ENCODE assay signal across 8 mouse cellular contexts in the genomic region with DNA sequence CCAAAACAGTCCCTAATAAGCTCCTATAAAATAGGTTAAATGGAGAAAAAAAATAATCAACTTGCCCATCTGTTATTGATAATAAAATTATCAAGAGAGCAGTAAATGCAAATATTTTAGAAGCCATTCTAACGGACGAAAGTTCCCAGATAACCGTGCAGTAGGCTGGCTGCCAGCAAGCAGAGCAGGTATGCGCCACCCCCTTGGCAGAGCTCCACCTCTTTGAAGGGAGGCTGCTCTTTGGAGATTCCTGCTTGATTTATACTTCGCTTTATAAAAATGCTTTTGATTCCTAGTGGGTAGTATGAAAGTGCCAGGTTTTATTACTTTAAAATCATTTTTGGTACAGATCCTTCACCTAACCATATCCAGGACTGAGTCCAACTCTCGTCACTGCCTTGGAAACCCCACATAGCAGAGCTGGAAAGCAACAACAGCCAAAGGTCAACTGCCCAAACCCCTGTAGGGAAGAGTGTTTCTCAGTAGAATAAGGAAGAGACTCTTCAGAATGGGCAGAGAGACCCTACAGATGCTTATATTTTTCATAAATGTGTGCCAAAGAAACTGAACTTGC.
DNase-seq lines count a peak whose midpoint lies in the region; ATAC-seq and TF ChIP-seq lines count a peak whose summit lies in the region.

No protein-coding gene starts in this region.

- WGBS in heart, embryonic 11.5 days (ENCODE audit: insufficient replicate concordance) = 40% methylated on average over 6 of the region's 6 CpGs
- WGBS in kidney, adult 2 months = 15% methylated on average over 6 of the region's 6 CpGs

- H3K4me1 ChIP-seq in heart, embryonic 11.5 days (ENCODE audit: control insufficient read depth, insufficient read depth, low read length) = 0 out of 2 replicates have a peak, but pooled peaks cover 5% of the 10 kb centered on the region
- peaks cover 16% of the 10 kb centered on the region; the same call in 1 of the 2 replicates for H3K4me1 ChIP-seq in kidney, adult 2 months (ENCODE audit: control insufficient read depth, insufficient read depth, low read length)

- no peak overlapping the region for H3K27ac ChIP-seq in heart, embryonic 11.5 days (ENCODE audit: low read depth, low read length)
- peak overlapping the region; percentile 35; the same call in 1 of the 2 replicates for H3K27ac ChIP-seq in kidney, adult 2 months (ENCODE audit: insufficient read depth, low read depth, low read length)

- H3K4me3 ChIP-seq in heart, embryonic 11.5 days (ENCODE audit: low read depth, low read length) = no peak overlapping the region
- no peak overlapping the region for H3K4me3 ChIP-seq in kidney, adult 2 months (ENCODE audit: insufficient read depth, low read depth, low read length)

- no peak for TF ChIP-seq CTCF in kidney, adult 2 months (conservative IDR thresholded peaks at IDR 0.05; ENCODE audit: insufficient read depth, insufficient read length, low read depth, low read length)

- H3K27me3 ChIP-seq in heart, embryonic 11.5 days (ENCODE audit: control insufficient read depth, insufficient read depth, low read length) = no peaks in the 10 kb centered on the region
- H3K27me3 ChIP-seq in kidney, adult 2 months (replicated peaks; ENCODE audit: control insufficient read depth, insufficient read depth, low read length) = no peaks in the 10 kb centered on the region

- H3K9ac ChIP-seq in heart, embryonic 11.5 days (ENCODE audit: low read depth, low read length) = no peak overlapping the region

- no peaks in the 10 kb centered on the region for H3K36me3 ChIP-seq in heart, embryonic 11.5 days (ENCODE audit: control insufficient read depth, insufficient read depth, low read length)
- H3K36me3 ChIP-seq in kidney, adult 2 months (ENCODE audit: control insufficient read depth, insufficient read depth, low read length) = no peaks in the 10 kb centered on the region

- H3K4me2 ChIP-seq in heart, embryonic 11.5 days = no peak overlapping the region

- TF ChIP-seq POLR2A in kidney, adult 2 months (IDR thresholded peaks at IDR 0.05; ENCODE audit: low read depth, low read length) = no peak

- peak; percentile 49; the same call in 1 of the 2 replicates for ATAC-seq in heart, embryonic 11.5 days (replicated peaks; ENCODE audit: insufficient number of reproducible peaks, low FRiP score, low TSS enrichment)
- ATAC-seq in megakaryocyte, adult 5-6 weeks (ENCODE audit: poor library complexity, severe bottlenecking) = no peak
- ATAC-seq in inflammation-experienced regulatory T-cells, adult 6 months = no peak

- DNase-seq in heart, adult 9 months (ENCODE audit: low spot score in 2 of 2) = no peak
- peak; percentile 78 for DNase-seq in urinary bladder, postnatal 14 days (ENCODE audit: low spot score)
- no peak for DNase-seq in urinary bladder, postnatal 10 days (ENCODE audit: low spot score)
- DNase-seq in kidney, adult 2 months = peak; percentile 88
- DNase-seq in left cerebral cortex, adult 9 months (ENCODE audit: low spot score in 2 of 2) = no peak

- H3K9me3 ChIP-seq in heart, embryonic 11.5 days (replicated peaks; ENCODE audit: control insufficient read depth, low read length) = no peaks in the 10 kb centered on the region

Comparison
In these comparisons a context has a peak if more than half of its experiments do, and no peak if none do; other contexts are left out.
1. DNase-seq: peak in urinary bladder, postnatal 14 days (single experiment) and kidney, adult 2 months (single experiment); none in heart, adult 9 months (0 of 2), urinary bladder, postnatal 10 days (single experiment) and left cerebral cortex, adult 9 months (0 of 2).